Mouse (Mus musculus) 3134 (cell line): ENCODE data around the gene Large1.
"Not testable (repeated sequence)": the region's sequence is repeated elsewhere in the genome, so short reads cannot be mapped to it uniquely, and the experiment has no call there.

Experiments used
- DNase-seq: peaks from one replicate; pipeline ENCODE4 v3.0.0-alpha.2; 2011; ENCODE audit warnings: low spot score; ENCODE audit not compliant: insufficient read length; ENCODE audit errors: extremely low read depth

Large1 gene

GRCm38 (mm10) chr8:73052414-73052813 is 300.9 kb downstream of the Large1 start:
- DNase-seq, result no peak

DNA sequence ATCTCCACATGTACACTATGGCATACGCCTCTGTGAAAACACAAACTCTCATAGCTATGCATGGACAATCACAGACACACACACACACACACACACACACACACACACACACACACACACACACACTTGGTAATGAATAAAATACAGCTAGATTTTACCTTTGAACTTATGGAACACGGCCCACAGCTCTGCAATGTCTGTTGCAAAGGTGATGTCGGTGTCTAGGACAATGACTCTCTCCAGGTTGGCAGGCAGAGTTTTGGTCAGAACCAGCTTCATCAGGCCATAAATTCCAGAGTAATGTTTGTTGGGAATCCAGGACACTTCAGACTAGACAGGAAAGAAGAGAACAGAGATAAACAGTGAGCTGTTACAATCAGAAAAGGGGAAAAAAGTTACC is 305.2 kb downstream of the Large1 start:
- no peak for DNase-seq

GRCm38 (mm10) chr8:73029787-73030186 is 323.6 kb downstream of the Large1 start:
- DNase-seq, result no peak

DNA sequence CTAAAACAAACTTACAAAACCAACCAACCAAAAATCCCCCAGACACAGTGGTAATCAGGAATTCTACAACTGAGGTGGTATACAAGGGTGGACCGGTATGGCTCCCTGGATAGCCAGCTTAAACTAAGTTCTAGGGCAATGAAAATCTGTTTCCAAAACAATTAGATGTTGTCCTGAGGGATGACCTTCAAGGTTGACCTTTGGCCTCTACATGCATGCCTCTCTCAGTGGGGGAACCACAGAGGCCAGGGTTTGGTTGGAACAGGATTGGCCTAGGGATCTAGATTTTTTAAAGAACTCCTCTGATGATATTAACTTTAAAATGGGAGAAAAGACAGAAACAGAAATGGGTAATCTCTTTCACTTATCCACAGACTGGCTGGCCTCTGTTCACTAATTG is 335.1 kb downstream of the Large1 start:
- DNase-seq, result no peak

- DNase-seq, result no peak
These were observed 335.7 kb downstream of the Large1 start for GRCm38 (mm10) chr8:73017601-73018000.

DNA sequence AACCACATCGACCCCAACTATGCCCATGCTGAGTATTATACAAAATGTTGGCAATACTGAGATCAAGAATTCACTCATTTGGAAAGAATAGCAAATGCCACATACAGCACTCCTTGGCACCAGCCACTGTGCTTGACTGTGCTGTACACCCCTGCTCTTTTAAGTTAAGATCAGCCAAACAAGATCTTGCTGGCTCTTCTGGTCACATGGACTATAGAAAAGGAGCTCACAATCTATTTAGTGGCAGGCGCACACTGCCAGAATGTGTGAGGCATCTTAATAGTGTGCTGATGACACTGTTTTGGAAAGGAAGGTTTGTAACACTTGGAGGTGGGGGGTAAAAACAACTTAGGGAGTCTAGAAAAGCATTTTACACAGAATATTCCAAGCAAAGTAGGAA is 337.0 kb downstream of the Large1 start:
- no peak for DNase-seq

GRCm38 (mm10) chr8:73007489-73007888 is 345.9 kb downstream of the Large1 start:
- no peak for DNase-seq

DNA sequence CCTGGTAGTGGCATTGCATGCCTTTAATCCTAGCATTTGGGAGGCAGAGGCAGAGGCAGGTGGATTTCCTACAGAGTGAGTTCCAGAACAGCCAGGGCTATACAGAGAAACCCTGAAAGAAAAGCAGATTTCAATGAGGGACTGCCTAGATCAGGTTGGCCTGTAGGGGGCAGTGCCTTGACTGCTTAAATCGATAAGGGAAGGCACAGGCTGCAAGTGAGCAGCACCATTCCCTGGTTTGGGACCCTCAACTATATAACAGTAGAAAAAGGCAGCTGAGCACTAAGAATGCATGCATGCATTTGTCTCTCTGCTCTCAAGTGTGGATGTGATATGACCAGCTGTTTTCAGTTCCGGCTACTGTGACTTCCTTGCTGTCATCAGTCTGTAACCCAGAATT is 349.5 kb downstream of the Large1 start:
- DNase-seq, result peak; percentile 4

DNA sequence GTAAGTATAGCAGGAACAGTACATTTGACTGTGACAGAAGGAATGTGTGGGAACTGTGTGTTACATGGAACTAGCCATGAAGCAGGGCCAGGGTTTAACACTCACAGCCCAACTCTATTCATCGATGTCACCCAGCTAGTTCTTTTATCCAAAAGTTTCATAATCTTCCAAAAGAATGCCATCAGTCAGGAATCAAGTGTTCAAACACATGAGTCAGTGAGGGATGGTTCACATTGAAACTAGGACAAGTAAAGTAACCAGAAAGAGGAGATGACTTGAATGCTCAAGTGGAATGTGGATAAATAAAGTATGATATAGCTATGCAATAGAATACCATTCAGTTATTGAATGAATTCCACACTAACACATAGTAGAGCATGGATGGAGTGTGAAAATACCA is 359.5 kb downstream of the Large1 start:
- no peak for DNase-seq

DNA sequence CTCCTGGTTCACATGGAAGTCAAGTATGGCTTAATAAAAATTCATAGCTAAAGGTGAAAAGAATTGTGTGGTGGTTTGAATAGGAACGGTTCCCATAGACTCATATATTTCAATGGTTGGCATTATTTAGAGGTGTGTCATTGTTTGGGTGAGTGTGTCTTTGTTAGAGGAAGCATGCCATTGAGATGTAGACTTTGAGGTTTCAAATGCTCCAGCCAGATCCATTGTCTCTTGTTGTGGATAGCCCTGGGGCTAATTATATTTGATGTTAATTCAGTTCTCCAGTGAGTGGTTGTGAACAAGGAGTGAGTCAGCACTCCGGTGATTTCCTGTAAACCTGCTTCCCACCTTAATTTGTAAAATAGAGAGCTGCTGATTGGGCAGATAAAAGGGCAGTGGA is 362.9 kb downstream of the Large1 start:
- no peak for DNase-seq

DNA sequence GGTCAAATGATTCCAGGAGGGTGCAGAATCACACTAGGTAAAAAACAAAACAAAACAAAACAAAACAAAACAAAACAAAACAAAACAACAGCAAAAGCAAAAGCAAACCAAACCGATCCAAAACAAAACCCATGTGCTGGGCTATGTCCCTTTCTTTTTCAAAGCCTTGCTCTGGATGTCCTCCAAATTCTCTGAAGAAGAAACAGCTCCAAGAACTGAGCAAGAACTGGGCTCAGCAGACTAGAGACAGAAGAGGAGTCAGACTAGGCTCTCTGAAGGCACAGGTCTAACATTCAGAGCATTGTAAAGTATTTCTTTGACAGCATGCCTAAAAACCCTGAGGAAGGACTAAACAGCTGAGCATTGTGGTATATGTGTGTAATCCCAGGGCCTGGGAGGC is 370.5 kb downstream of the Large1 start:
- DNase-seq, result no peak

GRCm38 (mm10) chr8:72955074-72955473 is 398.3 kb downstream of the Large1 start:
- DNase-seq, result no peak

- not testable (repeated sequence) for DNase-seq
These were observed 411.9 kb downstream of the Large1 start for GRCm38 (mm10) chr8:72941393-72941792.

GRCm38 (mm10) chr8:72919182-72919902 is 434.0 kb downstream of the Large1 start:
- no peak for DNase-seq

GRCm38 (mm10) chr8:72905491-72905890 is 447.8 kb downstream of the Large1 start:
- no peak for DNase-seq

GRCm38 (mm10) chr8:72901591-72901990 is 451.7 kb downstream of the Large1 start:
- DNase-seq, result no peak

- DNase-seq, result no peak
These were observed 454.0 kb downstream of the Large1 start for GRCm38 (mm10) chr8:72899321-72899720.

DNA sequence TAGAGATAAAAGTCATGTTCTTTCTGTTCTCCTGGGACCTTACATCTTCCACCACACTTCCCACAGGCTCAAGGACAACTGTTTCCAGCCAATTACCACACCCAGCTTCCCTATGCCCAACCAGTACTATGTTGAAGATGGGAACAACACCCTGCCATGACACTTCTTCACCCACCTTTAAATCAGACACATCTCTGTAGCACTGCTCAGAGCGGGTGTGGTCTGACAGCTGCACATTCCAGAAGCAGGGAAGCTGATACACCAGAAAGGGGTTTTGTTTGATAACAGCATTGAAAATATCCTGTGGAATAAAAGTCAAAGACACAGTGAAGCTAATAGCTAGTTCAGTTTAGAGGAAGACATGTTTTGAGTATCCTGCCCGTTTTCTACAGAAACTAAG is 470.3 kb downstream of the Large1 start:
- no peak for DNase-seq

- no peak for DNase-seq
These were observed 479.9 kb downstream of the Large1 start for GRCm38 (mm10) chr8:72873411-72873810.

GRCm38 (mm10) chr8:72846881-72847280 is 506.5 kb downstream of the Large1 start:
- DNase-seq, result no peak

DNA sequence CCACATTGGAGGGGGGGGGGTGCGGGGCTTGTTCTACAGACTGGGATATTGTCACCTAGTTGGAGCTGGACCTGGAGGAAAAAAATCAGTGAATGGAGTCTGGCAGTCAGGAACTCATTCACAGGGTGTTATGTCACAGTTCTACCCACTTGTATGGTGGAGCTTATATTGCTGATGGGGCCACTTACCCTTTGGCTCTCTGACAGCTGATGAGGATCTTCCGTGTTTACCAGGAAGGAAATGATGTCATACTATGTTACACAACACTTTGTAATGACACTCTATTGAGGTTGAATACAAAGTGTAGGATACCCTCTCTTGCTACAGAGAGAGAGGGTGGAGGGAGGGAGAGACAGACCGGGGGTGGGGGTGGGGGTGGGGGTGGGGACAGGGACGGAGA is 517.5 kb downstream of the Large1 start:
- no peak for DNase-seq

DNA sequence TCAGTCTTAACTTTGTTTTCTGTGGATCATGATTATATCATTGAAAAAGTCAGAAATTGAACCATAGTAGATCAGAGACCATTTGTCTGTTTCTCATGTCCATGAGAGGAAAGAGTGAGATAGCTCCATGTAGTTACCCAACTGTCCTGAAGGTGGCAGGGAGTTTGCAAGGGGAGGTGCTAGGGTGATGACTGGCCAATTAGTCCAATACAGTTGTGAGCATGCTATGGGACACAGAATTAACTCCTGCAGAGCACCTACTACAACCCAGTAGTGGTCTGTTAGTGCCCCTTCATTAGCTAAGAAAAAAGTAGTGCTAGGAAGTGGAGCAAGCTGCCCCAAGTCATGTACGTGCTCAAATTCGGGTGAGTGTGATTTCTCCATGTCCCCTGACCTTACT is 520.2 kb downstream of the Large1 start:
- no peak for DNase-seq

- no peak for DNase-seq
These were observed 521.0 kb downstream of the Large1 start for GRCm38 (mm10) chr8:72832371-72832770.
